Mouse (Mus musculus): ENCODE results near the gene Cldn3.

DNA sequence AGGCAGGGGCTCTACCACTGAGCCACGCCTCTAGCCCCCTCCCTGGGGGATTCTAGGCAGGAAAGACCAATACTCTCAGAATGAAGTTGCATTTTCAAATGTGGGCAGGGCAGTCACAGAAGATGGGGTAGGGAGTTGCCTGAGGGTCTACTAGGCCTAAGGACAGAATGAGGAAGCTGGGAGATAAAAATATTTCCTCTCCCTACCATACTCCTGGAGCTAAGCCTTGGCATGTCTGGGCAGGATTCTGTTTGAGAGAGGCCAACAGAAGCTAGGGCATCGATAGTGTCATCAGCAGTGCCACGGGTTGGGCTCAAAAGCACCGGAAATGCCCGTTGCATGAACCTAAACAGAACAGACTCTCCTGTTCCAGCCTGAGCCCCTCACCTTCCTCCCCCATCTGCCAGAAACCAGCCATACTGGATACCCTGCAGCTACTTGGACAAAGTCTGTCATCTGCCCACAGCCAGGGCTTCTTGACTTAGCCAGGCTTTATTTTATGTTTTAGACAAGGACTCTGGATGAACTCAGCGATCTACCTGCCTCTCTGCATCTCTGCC is 49.3 kb upstream of the Cldn3 start:
- TF ChIP-seq POLR2A (IDR thresholded peaks at IDR 0.05; ENCODE audit: low read depth, low read length) (no peak), CTCF (conservative IDR thresholded peaks at IDR 0.05; ENCODE audit: insufficient read depth, insufficient read length, low read depth, low read length) (no peak)

Measured in kidney, adult 2 months (tissue).